Mouse (Mus musculus) heart, embryonic 16.5 days (tissue): ENCODE measurements at regions not wholly inside any gene's neighbourhood (a gene's known extent, or its start where the extent isn't known, plus 50 kb on each side); places are given as distances from the start of the nearest gene placed in this dataset.

Experiments
- ATAC-seq: fragments of 200-750 bp; cut with Nextera tagmentation; replicated peaks from 2 replicates; pipeline ENCODE4 v1.8.0; 2017; ENCODE audit warnings: moderate number of reproducible peaks; ENCODE audit not compliant: insufficient read depth, low FRiP score; ENCODE audit errors: extremely low read depth
- H3K27ac ChIP-seq: fragments of 300-500 bp; sonication (generic); 2 replicates; pipeline ENCODE4 v1.5.1; 2014; ENCODE audit warnings: mild to moderate bottlenecking, low read length, control low read depth, moderate library complexity
- H3K27me3 ChIP-seq: fragments of 300-500 bp; sonication (generic); 2 replicates; pipeline ENCODE4 v1.6.1; 2014; ENCODE audit warnings: low read length, mixed read lengths; ENCODE audit not compliant: control insufficient read depth, insufficient read depth
- H3K36me3 ChIP-seq: fragments of 300-500 bp; sonication (generic); 2 replicates; pipeline ENCODE4 v1.6.1; 2014; ENCODE audit not compliant: control insufficient read depth, insufficient read depth
- H3K4me1 ChIP-seq: fragments of 300-500 bp; sonication (generic); 2 replicates; pipeline ENCODE4 v1.6.1; 2014; ENCODE audit warnings: low read length, mixed read lengths; ENCODE audit not compliant: control insufficient read depth, insufficient read depth
- H3K4me2 ChIP-seq: fragments of 300-500 bp; sonication (generic); 2 replicates; pipeline ENCODE4 v1.6.1; 2014; ENCODE audit warnings: low read depth, mild to moderate bottlenecking, control low read depth, low read length
- H3K4me3 ChIP-seq: fragments of 300-500 bp; sonication (generic); 2 replicates; pipeline ENCODE4 v1.5.1; 2014; ENCODE audit warnings: mild to moderate bottlenecking, control low read depth, low read length
- H3K9ac ChIP-seq: fragments of 300-500 bp; sonication (generic); 2 replicates; pipeline ENCODE4 v1.6.1; 2014; ENCODE audit warnings: low read length, control low read depth
- H3K9me3 ChIP-seq: fragments of 300-500 bp; sonication (generic); replicated peaks from 2 replicates; pipeline ENCODE4 v1.6.1; 2016; ENCODE audit warnings: low read length; ENCODE audit not compliant: control insufficient read depth
- WGBS: fragments of 180-500 bp; shearing (Covaris S2); extraction: QIAGEN DNeasy Blood & Tissue Kit; methylation state at CpG from one replicate; pipeline ENCODE4 v1.1.7; 2014; 5-methylcytosine and 5-hydroxymethylcytosine counted together

DNA sequence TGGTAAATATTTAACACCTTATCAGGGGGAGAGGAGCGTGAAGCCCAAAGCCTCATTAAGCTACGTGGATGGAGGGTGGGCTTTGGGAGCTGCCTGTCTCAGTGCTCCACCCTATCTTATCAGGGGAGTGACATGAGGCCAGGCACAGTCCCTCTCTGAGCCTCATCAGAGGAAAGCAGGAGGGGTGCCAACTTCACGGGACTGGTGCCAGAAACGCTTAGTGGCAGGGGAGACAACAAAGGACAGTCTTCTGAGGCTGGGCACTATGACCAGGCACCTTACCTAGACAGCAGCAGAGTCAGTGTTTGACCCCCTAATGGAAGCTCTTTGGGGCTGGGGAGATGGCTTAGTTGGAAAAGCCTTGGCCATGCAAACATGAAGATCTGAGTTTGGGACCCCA lies 49.9 kb upstream of the 3110018I06Rik start:
- ATAC-seq: no peak
- Histone ChIP-seq H3K4me2 (no peak overlapping the region), H3K4me3 (no peak overlapping the region), H3K9me3 (no peaks in the 10 kb centered on the region), H3K4me1 (peaks cover 6% of the 10 kb centered on the region), H3K36me3 (no peaks in the 10 kb centered on the region), H3K27me3 (no peaks in the 10 kb centered on the region), H3K27ac (no peak overlapping the region), H3K9ac (no peak overlapping the region)
- 39% methylated on average over 4 of the region's 4 CpGs for WGBS
